In the genomic region with DNA sequence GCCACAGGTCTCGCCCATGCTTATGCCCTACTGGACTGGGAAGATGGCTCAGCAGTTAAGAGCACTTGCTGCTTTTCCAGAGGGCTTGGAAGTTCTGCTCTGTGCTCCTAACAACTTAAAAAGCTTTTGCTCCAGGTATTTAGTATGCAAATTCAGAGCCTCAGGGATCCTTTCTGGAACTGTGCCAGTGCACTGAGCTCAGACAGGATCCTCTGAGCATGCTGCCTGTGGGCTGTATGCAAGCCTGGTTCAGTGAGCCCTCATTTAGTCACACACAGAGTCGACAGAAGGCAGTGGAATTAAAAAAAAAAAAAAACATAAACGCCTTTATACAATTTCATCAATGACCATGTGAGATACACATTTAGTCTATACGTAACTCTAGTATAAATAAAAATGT, we compare ENCODE assay signal across 15 mouse cellular contexts. TPM values are rescaled to one million over a fixed set of nuclear protein-coding genes. Genes with fewer than 3 reads are reported as not detected.
A peak's percentile ranks its signal among the peaks of the same experiment; 100 is the strongest.
DNase-seq lines count a peak whose midpoint lies in the region.
"Had no signal": no experiment of that assay in that cellular context is flagged by ENCODE, and none has a peak within 500 bp of the region (broad histone marks: within the 10 kb centered on the region; RNA-seq: fewer than 3 reads in every experiment).

No protein-coding gene starts in this region.

- DNase-seq in heart, adult 11 months = peak; percentile 69
- no peak for DNase-seq in heart, postnatal 10 days
- peak; percentile 32 for DNase-seq in kidney, postnatal 14 days
- DNase-seq in kidney, adult 8-10 months = no peak
- DNase-seq in right cerebral cortex, postnatal 10 days (ENCODE audit: low spot score in 2 of 2) = peak; percentile 36 to 59
- no peak for DNase-seq in right cerebral cortex, postnatal 25 days
- no peak for DNase-seq in lung, postnatal 36 days
- DNase-seq: adrenal gland, postnatal 14 days; cerebellum, adult 18-20 months; heart, postnatal 36 days; layer of hippocampus, postnatal 36 days; liver, postnatal 0 days; lung, postnatal 14 days; spleen, adult 18-20 months; thymus, postnatal 25 days had no signal

- intact Hi-C loops in heart, postnatal 10 days (cut with DNase I) = no loop called here

RNA-seq across cellular contexts. Expression of gene Anxa3, which starts 17.5 kb away (rescaled TPM):
- 10 to 100 TPM; 46.6 to 49.2 TPM for total RNA-seq in heart, postnatal 10 days (2021)

Comparison
In these comparisons a context has a peak if more than half of its experiments do, and no peak if none do; other contexts are left out.
1. DNase-seq: peak in heart, adult 11 months (single experiment), kidney, postnatal 14 days (single experiment) and right cerebral cortex, postnatal 10 days (2 of 2); none in heart, postnatal 10 days (0 of 2), kidney, adult 8-10 months (0 of 2), right cerebral cortex, postnatal 25 days (single experiment) and lung, postnatal 36 days (single experiment).